Mouse (Mus musculus) small intestine, adult 2 months (tissue): ENCODE measurements around the gene Dgkg.

Experiments
- CTCF ChIP-seq: fragments of 200-500 bp; IDR thresholded peaks from 2 replicates; pipeline ENCODE4 v1.5.1; 2012; ENCODE audit warnings: low read depth, mild to moderate bottlenecking, control low read depth, inconsistent platforms, low read length, moderate library complexity, mixed read lengths; ENCODE audit not compliant: insufficient replicate concordance, insufficient read length; ENCODE audit errors: extremely low read depth
- POLR2A ChIP-seq: fragments of 200-500 bp; IDR thresholded peaks from 2 replicates; pipeline ENCODE4 v1.6.1; 2012; ENCODE audit warnings: low read depth, mild to moderate bottlenecking, control low read depth, inconsistent platforms, low read length, moderate library complexity

DNA sequence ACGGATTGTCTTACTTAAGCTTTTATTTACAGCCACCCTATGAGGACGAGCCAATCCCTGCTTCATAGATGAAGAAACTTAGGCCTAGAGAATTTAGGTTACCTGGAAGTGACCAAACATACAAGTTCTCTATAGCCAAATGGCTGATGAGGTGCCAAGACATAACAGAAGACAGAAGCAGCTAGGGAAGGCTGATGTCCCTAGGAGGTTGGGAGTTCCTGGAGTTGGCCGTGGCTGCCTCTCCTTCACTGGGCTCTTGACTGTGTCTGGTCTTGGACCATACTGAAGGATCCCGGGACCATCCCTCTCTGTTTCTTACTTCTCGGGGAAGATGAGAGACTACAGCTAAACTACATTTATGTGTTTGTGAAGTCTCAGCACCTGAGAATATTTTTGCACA lies 47.1 kb upstream of the Dgkg start:
- TF ChIP-seq CTCF (no peak), POLR2A (no peak)
